Mouse (Mus musculus) heart, adult 2 months (tissue): Measurements from ENCODE around the gene Usp49.

ENCODE experiments used
- CTCF ChIP-seq: fragments of 200-600 bp; IDR thresholded peaks from 2 replicates; pipeline ENCODE4 v1.8.1; 2022; ENCODE audit warnings: antibody characterized with exemption, mild to moderate bottlenecking, moderate library complexity
- EP300 ChIP-seq: fragments of 200-500 bp; IDR thresholded peaks from 2 replicates; pipeline ENCODE4 v1.6.1; 2011; ENCODE audit warnings: low read depth, low read length, control low read depth; ENCODE audit not compliant: insufficient read depth

DNA sequence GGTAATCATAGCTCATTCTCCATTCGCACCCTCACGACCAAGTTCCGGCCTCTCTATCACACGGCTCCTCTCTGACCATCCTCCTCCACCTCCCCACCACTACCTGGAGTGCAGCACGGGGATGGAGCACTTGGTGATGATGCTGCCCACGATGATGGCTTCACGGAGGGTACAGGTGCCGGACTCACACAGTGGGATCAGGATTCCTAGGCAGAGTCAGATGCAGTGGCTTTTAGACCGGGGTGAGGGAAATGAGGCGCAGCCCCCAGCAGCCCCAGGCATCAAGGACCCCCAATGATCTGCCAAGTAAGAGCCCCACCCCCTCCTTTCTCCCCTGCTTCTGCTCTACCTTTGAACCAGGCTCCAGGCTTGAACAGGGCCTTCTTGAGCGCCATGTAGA, 28.2 kb upstream of the Usp49 start:
- TF ChIP-seq EP300 (no peak), CTCF (no peak)
